Mouse (Mus musculus) heart, adult 11 months (tissue): ENCODE results near the gene Sesn1.
A peak's percentile ranks its signal among the peaks of the same experiment; 100 is the strongest.

Experiments
- DNase-seq: peaks from one replicate; pipeline ENCODE4 v3.0.0; 2022

The Sesn1 gene

GRCm38 (mm10) chr10:41822573-41823281, 13.0 kb downstream of the Sesn1 start:
- DNase-seq: peak; percentile 91

GRCm38 (mm10) chr10:41823282-41823675, 13.5 kb downstream of the Sesn1 start:
- DNase-seq: peak; percentile 79

- peak; percentile 85 for DNase-seq
These were observed 14.2 kb downstream of the Sesn1 start for GRCm38 (mm10) chr10:41823916-41824315.

GRCm38 (mm10) chr10:41825041-41825440, 15.3 kb downstream of the Sesn1 start:
- DNase-seq: peak; percentile 92

GRCm38 (mm10) chr10:41825996-41826395, 16.3 kb downstream of the Sesn1 start:
- DNase-seq: peak; percentile 83

GRCm38 (mm10) chr10:41826526-41827116, 16.9 kb downstream of the Sesn1 start:
- peak; percentile 81 for DNase-seq

- DNase-seq: peak; percentile 61
These were observed 18.0 kb downstream of the Sesn1 start for GRCm38 (mm10) chr10:41827784-41828183.

- peak; percentile 49 for DNase-seq
These were observed 19.5 kb downstream of the Sesn1 start for GRCm38 (mm10) chr10:41829191-41829590.

GRCm38 (mm10) chr10:41829980-41830379, 20.2 kb downstream of the Sesn1 start:
- DNase-seq: peak; percentile 19

GRCm38 (mm10) chr10:41830445-41830844, 20.7 kb downstream of the Sesn1 start:
- DNase-seq: peak; percentile 81

GRCm38 (mm10) chr10:41830851-41831522, 21.3 kb downstream of the Sesn1 start:
- peak; percentile 91 for DNase-seq

GRCm38 (mm10) chr10:41832191-41832590, 22.5 kb downstream of the Sesn1 start:
- DNase-seq: peak; percentile 87

GRCm38 (mm10) chr10:41834131-41834530, 24.4 kb downstream of the Sesn1 start:
- DNase-seq: peak; percentile 83

GRCm38 (mm10) chr10:41838911-41839310, 29.2 kb downstream of the Sesn1 start:
- DNase-seq: peak; percentile 74

- peak; percentile 77 for DNase-seq
These were observed 38.0 kb downstream of the Sesn1 start for GRCm38 (mm10) chr10:41847737-41848136.

GRCm38 (mm10) chr10:41848721-41849120, 39.0 kb downstream of the Sesn1 start:
- DNase-seq: no peak

- DNase-seq: peak; percentile 60
These were observed 50.1 kb downstream of the Sesn1 start for GRCm38 (mm10) chr10:41859820-41860219.

- DNase-seq: peak; percentile 87
These were observed 50.5 kb downstream of the Sesn1 start for GRCm38 (mm10) chr10:41860275-41860688.

GRCm38 (mm10) chr10:41863053-41863452, 53.3 kb downstream of the Sesn1 start:
- no peak for DNase-seq

- DNase-seq: peak; percentile 96
These were observed 56.5 kb downstream of the Sesn1 start for GRCm38 (mm10) chr10:41866069-41866837.

- peak; percentile 75 for DNase-seq
These were observed 57.1 kb downstream of the Sesn1 start for GRCm38 (mm10) chr10:41866838-41867154.

GRCm38 (mm10) chr10:41867956-41868355, 58.2 kb downstream of the Sesn1 start:
- DNase-seq: peak; percentile 83

GRCm38 (mm10) chr10:41870101-41870500, 60.4 kb downstream of the Sesn1 start:
- DNase-seq: peak; percentile 27
